Mouse (Mus musculus): ENCODE results near the gene Fam114a1. TPM values are rescaled to one million over a fixed set of nuclear protein-coding genes. Genes with fewer than 3 reads are reported as not detected.

Fam114a1 gene
- polyA plus RNA-seq (2015; fragmentation: Nextera tagmentation; extraction: Ambion mirVana): 54.2 and 55.1 TPM in 2 replicates

- peak within 1 kb of the TSS; percentile 80 for H3K4me2 ChIP-seq
- H3K4me1 ChIP-seq: peaks cover 12% of the 10 kb centered on the region
- H3K27ac ChIP-seq: peak within 1 kb of the TSS; percentile 81
- H3K9ac ChIP-seq: peak within 1 kb of the TSS; percentile 92
- H3K4me3 ChIP-seq: peak within 1 kb of the TSS; percentile 80
- peak; percentile 94 for ATAC-seq (ENCODE audit: borderline replicate concordance, extremely low read depth, low FRiP score, low TSS enrichment)
- H3K36me3 ChIP-seq: peaks cover 6% of the 10 kb centered on the region; the same call in 1 of the 2 replicates
- WGBS: under 1% methylated on average over 68 of the region's 68 CpGs
- H3K27me3 ChIP-seq: no peaks in the 10 kb centered on the region
- no peaks in the 10 kb centered on the region for H3K9me3 ChIP-seq
Observed at GRCm38 (mm10) chr5:64969861-64970771, at the start of gene Fam114a1. TSS of gene Fam114a1 (plus strand) at chr5:64970071.

DNA sequence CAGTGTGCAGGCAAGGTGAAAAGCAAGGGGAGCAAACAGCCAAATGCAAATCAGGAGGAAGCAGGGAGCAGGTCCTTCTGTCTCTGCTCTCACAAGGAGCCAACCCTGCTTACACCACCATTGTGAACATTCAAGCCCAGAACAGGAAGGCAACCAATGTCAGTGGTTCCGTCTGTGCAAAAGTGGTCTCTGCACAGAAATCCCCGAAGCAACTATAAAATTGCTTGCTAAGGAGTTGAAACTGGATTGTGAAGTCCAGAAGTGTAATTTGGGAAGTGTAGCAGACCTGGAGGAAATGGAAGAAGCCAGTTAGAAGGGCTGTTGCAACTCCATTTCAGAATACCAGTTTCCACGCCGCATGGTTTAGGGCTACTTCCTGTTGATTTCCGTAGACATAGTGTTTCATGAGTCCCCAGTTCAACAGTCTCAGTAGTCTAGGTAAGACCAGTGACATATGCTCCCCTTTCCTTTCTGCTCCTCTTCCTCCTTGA, 46.9 kb upstream of the Fam114a1 start:
- ATAC-seq (ENCODE audit: borderline replicate concordance, extremely low read depth, low FRiP score, low TSS enrichment): no peak
- Histone ChIP-seq H3K4me1 (no peaks in the 10 kb centered on the region), H3K27me3 (no peaks in the 10 kb centered on the region), H3K4me2 (no peak overlapping the region), H3K27ac (no peak overlapping the region), H3K9ac (no peak overlapping the region), H3K4me3 (no peak overlapping the region), H3K36me3 (no peaks in the 10 kb centered on the region), H3K9me3 (no peaks in the 10 kb centered on the region)
- 82% methylated on average over 5 of the region's 5 CpGs for WGBS

DNA sequence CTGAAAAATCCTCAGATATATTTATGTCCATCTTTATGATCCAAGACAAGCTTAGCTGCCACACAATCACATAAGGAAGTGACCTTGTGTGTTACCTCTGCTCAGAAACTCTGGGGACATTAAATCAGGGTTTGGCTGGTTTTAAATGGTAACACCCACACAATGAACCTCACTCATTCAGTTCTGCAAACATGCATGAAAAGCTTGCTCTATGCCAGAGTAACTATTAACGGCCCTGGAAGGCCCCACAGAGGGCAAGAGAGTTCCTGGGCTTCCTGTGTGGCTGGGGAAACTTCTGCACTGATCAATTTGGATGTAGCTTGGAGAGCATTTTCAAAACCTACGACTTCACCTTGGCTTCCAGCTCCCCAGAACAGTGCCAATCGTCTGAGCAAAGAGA, 37.7 kb upstream of the Fam114a1 start:
- H3K9me3 ChIP-seq: no peaks in the 10 kb centered on the region
- 48% methylated on average over 3 of the region's 3 CpGs for WGBS
- no peak for ATAC-seq (ENCODE audit: borderline replicate concordance, extremely low read depth, low FRiP score, low TSS enrichment)
- H3K9ac ChIP-seq: no peak overlapping the region
- H3K4me1 ChIP-seq: no peaks in the 10 kb centered on the region
- no peak overlapping the region for H3K4me3 ChIP-seq
- no peaks in the 10 kb centered on the region for H3K36me3 ChIP-seq
- H3K27ac ChIP-seq: no peak overlapping the region
- no peaks in the 10 kb centered on the region for H3K27me3 ChIP-seq
- H3K4me2 ChIP-seq: no peak overlapping the region

DNA sequence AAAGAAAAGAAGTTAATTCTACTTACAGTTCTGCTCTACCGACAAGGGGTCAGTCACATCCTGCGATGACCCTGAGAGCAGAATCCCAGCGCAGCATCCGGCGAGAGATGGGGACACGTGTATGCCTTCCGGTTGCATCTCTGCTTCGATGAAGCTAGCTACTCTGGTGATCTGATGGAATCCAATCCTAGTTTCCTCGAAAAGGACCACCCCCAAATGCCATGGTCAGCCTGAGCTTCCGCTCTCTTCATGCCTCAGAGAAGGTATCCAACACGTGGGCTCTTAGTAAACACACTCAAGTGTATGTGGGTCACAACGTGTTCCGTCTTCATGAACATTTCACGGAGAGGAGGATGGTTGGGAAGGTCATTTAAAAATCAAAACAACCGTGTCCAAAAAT, 37.1 kb upstream of the Fam114a1 start:
- H3K9ac ChIP-seq: no peak overlapping the region
- no peaks in the 10 kb centered on the region for H3K9me3 ChIP-seq
- no peak overlapping the region for H3K27ac ChIP-seq
- ATAC-seq (ENCODE audit: borderline replicate concordance, extremely low read depth, low FRiP score, low TSS enrichment): no peak
- no peak overlapping the region for H3K4me3 ChIP-seq
- no peak overlapping the region for H3K4me2 ChIP-seq
- no peaks in the 10 kb centered on the region for H3K27me3 ChIP-seq
- no peaks in the 10 kb centered on the region for H3K36me3 ChIP-seq
- WGBS: 86% methylated on average over 15 of the region's 15 CpGs
- no peaks in the 10 kb centered on the region for H3K4me1 ChIP-seq

DNA sequence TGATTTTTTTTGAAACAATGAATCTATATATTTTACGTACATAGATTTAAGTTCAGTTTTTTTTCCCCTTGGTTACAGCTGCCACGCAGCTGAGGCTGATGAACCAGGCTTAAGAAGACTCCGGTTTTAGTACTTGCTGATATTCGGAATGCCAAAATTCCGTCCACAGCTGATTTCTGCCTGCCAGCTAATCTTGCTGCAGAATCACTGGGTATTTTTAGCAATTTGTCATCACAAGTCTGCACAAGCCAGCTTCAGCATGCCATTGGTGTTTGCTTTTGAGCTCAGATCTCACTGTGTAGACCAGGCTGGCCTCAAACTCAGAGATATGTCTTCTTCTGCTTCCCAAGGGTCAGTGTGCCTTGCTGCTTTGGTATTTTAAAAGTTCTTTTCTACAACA, 18.4 kb upstream of the Fam114a1 start:
- no peak overlapping the region for H3K27ac ChIP-seq
- no peaks in the 10 kb centered on the region for H3K27me3 ChIP-seq
- no peak for ATAC-seq (ENCODE audit: borderline replicate concordance, extremely low read depth, low FRiP score, low TSS enrichment)
- 67% methylated on average over 5 of the region's 5 CpGs for WGBS
- H3K9me3 ChIP-seq: no peaks in the 10 kb centered on the region
- no peak overlapping the region for H3K9ac ChIP-seq
- no peaks in the 10 kb centered on the region for H3K4me1 ChIP-seq
- no peak overlapping the region for H3K4me2 ChIP-seq
- no peak overlapping the region for H3K4me3 ChIP-seq
- no peaks in the 10 kb centered on the region for H3K36me3 ChIP-seq

GRCm38 (mm10) chr5:64954931-64955330, 14.9 kb upstream of the Fam114a1 start:
- Histone ChIP-seq H3K36me3 (no peaks in the 10 kb centered on the region), H3K27me3 (no peaks in the 10 kb centered on the region), H3K4me2 (no peak overlapping the region), H3K4me3 (no peak overlapping the region), H3K9me3 (no peaks in the 10 kb centered on the region), H3K9ac (no peak overlapping the region), H3K27ac (no peak overlapping the region), H3K4me1 (no peaks in the 10 kb centered on the region)
- no peak for ATAC-seq (ENCODE audit: borderline replicate concordance, extremely low read depth, low FRiP score, low TSS enrichment)
- 71% methylated on average over 8 of the region's 8 CpGs for WGBS

GRCm38 (mm10) chr5:64958991-64959842, 10.7 kb upstream of the Fam114a1 start:
- Histone ChIP-seq H3K27me3 (no peaks in the 10 kb centered on the region), H3K9ac (no peak overlapping the region), H3K9me3 (no peaks in the 10 kb centered on the region), H3K36me3 (no peaks in the 10 kb centered on the region), H3K27ac (no peak overlapping the region), H3K4me2 (no peak overlapping the region), H3K4me1 (no peaks in the 10 kb centered on the region), H3K4me3 (no peak overlapping the region)
- WGBS: 75% methylated on average over 22 of the region's 22 CpGs
- no peak for ATAC-seq (ENCODE audit: borderline replicate concordance, extremely low read depth, low FRiP score, low TSS enrichment)

- no peaks in the 10 kb centered on the region for H3K36me3 ChIP-seq
- 71% methylated on average over 13 of the region's 13 CpGs for WGBS
- H3K9me3 ChIP-seq: no peaks in the 10 kb centered on the region
- no peak within 1 kb of the TSS for H3K27ac ChIP-seq
- ATAC-seq (ENCODE audit: borderline replicate concordance, extremely low read depth, low FRiP score, low TSS enrichment): no peak
- no peaks in the 10 kb centered on the region for H3K27me3 ChIP-seq
- H3K4me2 ChIP-seq: no peak within 1 kb of the TSS
- no peak within 1 kb of the TSS for H3K9ac ChIP-seq
- no peaks in the 10 kb centered on the region for H3K4me1 ChIP-seq
- H3K4me3 ChIP-seq: no peak within 1 kb of the TSS
Observed at GRCm38 (mm10) chr5:64959843-64960230, 10.0 kb upstream of the Fam114a1 start, which contains the start of gene Tlr6. TSS of gene Tlr6 (minus strand) at chr5:64960097.

DNA sequence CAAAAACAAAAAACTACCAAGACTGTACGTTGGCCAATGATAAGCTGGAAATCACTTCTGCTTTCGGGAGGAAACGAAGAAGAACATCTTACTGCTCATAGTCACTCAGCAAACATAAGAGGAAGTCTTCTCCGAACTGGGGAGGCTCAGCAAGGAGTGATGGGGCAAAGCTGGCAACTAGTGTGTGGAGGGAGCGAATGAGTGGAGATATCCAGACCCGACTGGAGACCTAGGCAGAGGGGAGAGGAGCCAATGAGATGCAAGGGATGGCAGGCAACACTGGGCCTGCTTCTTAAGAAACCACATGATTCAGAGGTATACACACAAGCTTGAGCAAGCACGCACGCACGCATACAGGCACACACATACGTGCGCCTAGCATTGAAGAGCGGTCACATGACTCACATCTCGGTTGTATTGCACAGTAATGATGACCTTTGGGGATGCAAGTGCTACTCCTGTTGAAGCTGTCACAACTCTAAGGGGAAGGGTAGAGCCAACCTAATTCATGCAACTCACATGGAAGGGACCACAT, 8.9 kb upstream of the Fam114a1 start:
- ATAC-seq (ENCODE audit: borderline replicate concordance, extremely low read depth, low FRiP score, low TSS enrichment): no peak
- Histone ChIP-seq H3K27me3 (no peaks in the 10 kb centered on the region), H3K4me3 (no peak overlapping the region), H3K36me3 (no peaks in the 10 kb centered on the region), H3K27ac (no peak overlapping the region), H3K9me3 (no peaks in the 10 kb centered on the region), H3K4me2 (no peak overlapping the region), H3K9ac (no peak overlapping the region), H3K4me1 (no peaks in the 10 kb centered on the region)
- whole genome bisulfite sequencing: 84% methylated on average over 13 of the region's 13 CpGs

GRCm38 (mm10) chr5:64963271-64963670, 6.6 kb upstream of the Fam114a1 start:
- no peaks in the 10 kb centered on the region for H3K4me1 ChIP-seq
- H3K9me3 ChIP-seq: no peaks in the 10 kb centered on the region
- WGBS: 73% methylated on average over 5 of the region's 5 CpGs
- no peaks in the 10 kb centered on the region for H3K36me3 ChIP-seq
- H3K27ac ChIP-seq: no peak overlapping the region
- H3K4me2 ChIP-seq: no peak overlapping the region
- no peak overlapping the region for H3K9ac ChIP-seq
- no peak for ATAC-seq (ENCODE audit: borderline replicate concordance, extremely low read depth, low FRiP score, low TSS enrichment)
- no peak overlapping the region for H3K4me3 ChIP-seq
- H3K27me3 ChIP-seq: no peaks in the 10 kb centered on the region

- WGBS: 83% methylated on average over 3 of the region's 3 CpGs
- H3K9ac ChIP-seq: no peak overlapping the region
- H3K4me3 ChIP-seq: no peak overlapping the region
- H3K4me2 ChIP-seq: no peak overlapping the region
- H3K4me1 ChIP-seq: no peaks in the 10 kb centered on the region
- no peaks in the 10 kb centered on the region for H3K9me3 ChIP-seq
- H3K27me3 ChIP-seq: no peaks in the 10 kb centered on the region
- H3K27ac ChIP-seq: no peak overlapping the region
- H3K36me3 ChIP-seq: no peaks in the 10 kb centered on the region
- ATAC-seq (ENCODE audit: borderline replicate concordance, extremely low read depth, low FRiP score, low TSS enrichment): no peak
Observed at GRCm38 (mm10) chr5:64963735-64964134, 6.1 kb upstream of the Fam114a1 start.
